Mouse (Mus musculus) right cerebral cortex, adult 2 months (tissue): ENCODE results near the gene Naxd.
"Not testable (repeated sequence)": the region's sequence is repeated elsewhere in the genome, so short reads cannot be mapped to it uniquely, and the experiment has no call there.

ENCODE experiments used
- DNase-seq, 2 experiments: peaks; one replicate each; pipeline ENCODE4 v3.0.0; 2021 to 2022; ENCODE audit warnings: low spot score in 2 of 2

Gene Naxd

DNA sequence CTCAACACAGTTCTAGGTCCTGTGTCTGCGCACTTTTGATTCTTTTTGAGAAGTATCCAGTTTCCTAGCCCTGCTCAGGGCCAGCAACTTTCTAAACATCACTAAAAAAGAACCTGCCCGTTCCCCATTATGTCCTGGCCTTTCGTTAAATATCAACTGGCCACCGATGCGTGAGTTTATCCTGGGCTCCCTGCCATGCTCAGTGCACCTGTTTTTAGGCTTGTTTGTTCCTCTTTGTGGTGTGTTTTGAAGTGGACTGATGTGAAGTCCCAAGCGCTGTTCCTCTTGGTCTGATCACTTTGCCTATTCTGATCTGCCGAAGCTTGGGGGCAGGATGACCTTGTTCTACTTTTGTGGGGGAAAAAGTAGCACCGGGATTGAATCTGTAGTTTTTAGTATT lies 26.0 kb upstream of the Naxd start:
- DNase-seq, result no peak

DNA sequence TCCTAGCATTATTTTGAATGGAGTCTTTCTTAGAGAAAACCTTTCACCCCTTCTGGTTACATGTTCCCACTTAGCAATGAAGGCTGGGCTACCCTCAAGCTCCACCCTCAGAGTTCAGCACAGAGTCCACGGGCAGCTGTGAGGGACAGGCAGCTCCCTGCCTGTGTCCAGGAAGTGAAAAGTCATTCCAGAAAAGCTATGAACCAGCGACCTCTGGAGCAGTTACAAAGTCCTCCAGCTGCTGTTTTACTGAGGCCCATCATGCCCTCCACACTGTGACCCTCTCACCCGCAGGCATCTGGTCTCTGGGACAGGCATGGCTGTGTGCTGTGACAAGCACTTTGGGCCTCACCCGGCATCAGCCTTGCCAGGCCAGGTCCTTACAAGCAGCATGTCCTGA lies 24.2 kb upstream of the Naxd start:
- no peak for DNase-seq

DNA sequence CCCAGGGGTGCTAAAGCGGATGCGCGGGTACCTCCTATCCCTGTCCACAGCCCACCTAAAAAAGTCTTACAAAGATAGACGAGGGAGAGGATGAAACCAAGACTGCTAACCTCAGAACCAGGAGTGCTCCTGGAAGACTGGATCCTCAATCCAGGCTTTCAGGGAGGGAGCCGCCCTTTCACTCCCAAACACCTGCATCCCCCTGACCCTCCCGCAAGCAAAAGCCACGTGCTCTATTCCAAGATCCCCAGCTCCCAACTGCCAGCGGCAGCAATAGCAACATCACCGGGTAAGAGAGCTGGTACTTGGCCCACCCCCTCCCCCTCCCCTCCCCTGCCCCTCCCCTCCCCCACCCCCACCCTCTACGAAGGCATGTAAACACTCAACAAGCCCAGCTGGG lies 21.9 kb upstream of the Naxd start:
- no peak for DNase-seq

DNA sequence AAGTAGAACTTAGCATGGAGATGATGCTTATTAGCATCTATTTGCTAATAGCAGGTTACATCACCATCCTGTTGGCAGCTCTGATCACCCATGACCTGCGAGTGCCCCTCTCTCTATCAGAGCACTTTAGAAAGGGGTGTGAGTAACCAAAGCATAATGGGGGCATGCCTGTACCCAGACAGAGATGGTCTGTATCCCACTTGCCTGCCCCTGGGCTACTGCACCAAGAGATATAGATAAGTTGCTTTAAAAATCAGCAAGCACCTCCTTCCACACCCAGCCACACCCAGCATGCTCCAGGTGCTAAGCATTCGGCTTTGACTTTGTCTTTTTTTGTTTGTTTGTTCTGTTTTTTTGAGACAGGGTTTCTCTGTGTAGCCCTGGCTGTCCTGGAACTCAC lies 21.4 kb upstream of the Naxd start:
- no peak for DNase-seq

DNA sequence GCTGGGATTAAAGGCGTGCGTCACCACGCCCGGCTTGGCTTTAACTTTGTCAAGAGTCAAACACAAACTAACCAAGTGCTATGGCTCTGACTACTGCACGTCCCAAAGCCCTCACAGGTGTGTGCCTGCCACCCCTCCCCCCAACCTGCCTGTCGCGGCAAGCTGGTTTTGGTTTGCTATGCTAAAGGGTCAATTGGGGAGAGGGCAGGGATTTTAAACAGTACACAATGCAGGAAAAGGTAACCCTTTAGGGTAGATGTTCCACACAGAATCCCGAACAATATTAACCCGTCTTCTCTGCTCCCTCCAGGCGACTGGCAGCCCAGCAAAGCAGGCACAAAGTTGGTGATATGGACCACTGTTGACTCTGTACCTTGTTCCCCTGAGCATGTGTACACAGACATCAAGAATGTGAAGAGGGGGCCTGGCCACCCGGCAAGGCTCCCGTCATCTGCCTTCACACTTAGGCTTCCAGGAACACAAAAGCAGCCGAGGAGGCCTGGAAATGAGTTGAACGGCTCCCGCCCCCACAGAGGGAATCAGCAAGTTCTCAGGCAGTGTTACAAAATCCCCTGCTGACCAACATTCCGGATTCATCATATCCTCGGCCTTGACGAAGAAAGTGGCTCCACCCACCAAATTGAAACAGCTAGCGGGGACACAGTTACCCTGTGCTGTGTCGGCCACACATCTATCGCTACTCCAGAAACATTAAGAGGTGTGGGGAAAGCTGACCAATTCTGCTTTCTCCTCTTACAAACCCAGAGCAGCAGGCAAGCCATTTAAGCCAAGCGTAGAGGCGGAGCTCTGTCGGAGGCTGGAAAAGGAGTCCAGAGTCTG lies 20.7 kb upstream of the Naxd start:
- DNase-seq, result peak; percentile 38

DNA sequence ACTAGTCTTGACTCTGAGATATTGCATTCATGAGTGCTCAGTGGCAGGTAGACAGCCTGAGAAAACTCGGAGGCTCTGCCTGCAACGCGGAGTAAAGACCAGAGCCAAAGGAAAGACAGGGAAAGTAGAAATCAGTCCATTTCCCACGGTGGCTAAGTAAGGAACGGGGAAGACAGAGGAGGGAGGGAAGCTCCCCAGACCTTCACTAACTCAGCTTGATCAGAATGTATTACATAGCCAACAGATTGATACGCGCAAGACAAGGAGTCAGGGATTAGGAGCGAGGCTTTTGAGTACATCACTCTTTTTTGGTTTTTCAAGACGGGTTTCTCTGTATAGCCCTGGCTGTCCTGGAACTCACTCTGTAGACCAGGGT lies 20.1 kb upstream of the Naxd start:
- DNase-seq, result no peak

DNA sequence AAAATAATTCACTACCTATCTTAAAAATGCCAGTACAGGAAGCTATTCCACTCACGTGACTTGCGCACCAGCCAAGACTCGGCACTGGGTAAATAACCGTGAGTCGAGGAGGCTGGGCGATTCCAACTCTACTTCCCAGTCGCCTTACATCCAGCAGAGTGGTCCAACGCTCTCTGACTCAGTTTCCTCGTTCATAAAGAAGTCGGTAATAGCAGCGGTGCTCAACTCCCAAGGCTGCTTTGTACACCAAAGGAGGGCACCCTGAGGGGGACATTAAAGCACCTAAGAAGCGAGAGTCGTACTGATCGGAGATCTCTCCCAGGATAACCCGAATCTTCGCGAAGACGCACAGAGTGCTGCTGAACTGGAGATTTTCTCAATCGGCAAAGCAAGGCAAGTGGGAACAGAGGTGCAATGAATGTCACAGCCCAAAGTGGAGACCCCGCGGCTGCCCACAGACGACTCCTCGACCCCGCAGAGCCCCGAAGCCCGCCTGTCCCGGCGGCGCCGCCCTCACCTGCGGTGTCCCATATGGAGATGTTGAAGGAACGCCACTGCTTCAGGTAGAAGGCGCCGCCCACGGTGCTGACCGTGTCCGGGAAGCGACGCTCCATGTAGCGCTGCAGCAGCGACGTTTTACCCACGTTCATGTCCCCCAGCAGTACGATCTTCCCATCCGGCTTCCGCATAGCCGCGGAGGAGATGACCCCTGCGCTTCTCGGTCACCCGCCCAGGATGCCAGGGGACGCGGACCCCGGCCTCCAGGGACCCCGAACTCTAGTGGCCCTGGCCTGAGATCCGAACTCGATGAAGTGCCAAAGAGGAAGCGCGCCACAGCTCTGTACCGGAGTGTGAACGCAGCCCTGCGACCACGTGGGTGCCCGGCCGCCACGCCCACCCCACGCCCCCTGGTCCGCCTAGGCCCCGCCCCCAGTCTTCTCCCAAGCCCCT lies 19.2 kb upstream of the Naxd start, which contains the start of gene Rab20:
Gene Rab20 (minus strand): TSS at position 900 of the 951 bp plus-strand sequence.
- no peak for DNase-seq

DNA sequence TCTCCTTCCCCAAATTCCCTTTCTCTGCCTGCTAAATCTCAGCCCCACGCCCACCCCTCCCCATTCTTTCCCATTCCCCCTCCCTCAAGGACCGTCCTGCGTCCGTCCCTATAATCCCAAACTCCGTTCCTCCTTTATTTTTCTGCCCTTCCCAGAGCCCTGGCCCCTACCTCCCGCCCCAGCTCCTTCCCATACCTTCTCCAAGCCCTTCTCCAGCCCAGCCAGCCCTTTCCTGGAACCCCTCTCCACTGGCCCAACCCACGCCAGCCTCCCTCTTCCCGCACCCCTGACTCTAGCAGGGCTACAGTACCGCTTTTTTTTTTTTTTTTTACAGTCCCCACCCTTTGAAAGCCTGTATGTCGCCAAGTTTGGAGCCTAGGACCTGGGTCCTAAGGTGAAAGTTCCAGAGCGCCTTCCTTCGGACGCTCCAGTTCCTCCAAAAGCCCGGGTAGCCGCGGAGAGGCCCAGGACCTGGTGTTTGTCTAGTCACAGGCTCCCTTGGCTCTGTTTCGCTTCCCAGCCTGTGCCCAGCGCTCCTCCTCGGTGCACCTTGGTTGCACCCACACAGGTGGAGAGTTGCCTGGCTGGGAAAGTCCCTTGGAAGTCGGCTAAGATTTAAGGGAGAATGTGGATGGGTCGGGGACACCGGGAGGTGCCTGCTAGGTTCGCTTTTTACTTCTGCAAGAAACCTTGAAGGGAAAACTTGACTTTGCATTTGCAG lies 18.3 kb upstream of the Naxd start:
- no peak for DNase-seq

DNA sequence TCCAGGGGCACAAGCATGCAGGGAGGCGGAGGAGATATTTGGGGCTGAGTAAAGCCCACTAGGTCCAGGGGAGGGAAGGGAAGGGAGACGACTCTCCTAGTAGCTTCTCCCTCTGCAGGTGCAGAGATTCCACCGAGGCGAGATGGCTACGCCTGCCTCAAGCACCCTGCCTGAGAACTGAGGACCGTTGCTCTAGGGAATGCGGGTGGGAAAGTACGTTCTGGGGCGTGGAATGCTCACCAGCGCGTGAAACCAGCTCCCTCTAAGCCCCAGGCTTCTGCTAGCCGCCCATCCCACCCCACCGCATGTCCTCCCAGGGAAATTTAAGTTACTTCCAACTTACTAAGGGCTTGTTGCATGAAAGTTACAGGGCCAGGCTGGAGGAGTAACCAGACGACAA lies 17.7 kb upstream of the Naxd start:
- no peak for DNase-seq

DNA sequence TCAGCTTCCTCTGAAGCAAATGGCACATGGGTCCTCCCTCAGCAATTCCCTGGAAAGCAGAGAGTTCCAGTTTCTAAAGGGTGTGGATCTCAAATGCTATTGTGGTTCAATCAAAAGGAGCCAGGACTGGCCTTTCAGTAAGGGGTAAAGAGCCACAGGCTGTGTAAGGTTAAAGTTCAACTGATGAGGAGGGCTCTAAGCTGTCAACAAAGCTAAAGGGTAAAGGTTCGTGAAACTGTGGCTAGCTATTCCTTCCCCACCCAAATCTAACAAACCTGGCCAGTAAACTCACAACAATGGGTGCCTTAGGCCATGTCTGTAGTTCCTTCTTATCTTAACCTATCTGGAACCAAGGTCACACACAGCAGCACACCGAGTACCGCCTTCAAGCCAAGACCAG lies 15.4 kb upstream of the Naxd start:
- no peak for DNase-seq

DNA sequence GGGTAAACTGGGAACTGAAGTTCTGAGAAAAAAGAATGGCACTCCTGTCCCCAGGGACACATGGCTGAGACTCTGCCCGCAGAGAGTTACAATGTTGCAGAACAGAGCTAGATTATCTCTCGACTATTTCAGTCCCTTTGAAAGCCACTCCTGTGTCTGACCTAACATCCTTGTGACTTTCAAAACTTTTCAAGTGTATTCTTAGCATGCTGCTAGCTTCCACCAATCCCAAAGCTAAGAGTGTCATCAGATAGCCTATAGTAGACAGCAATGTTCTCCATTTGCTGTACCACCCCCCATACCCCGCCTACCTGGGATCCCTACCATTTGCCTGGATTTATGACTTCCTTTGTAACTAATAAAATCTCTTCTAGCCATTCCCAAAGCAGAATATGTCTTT lies 14.8 kb upstream of the Naxd start:
- DNase-seq, result no peak

DNA sequence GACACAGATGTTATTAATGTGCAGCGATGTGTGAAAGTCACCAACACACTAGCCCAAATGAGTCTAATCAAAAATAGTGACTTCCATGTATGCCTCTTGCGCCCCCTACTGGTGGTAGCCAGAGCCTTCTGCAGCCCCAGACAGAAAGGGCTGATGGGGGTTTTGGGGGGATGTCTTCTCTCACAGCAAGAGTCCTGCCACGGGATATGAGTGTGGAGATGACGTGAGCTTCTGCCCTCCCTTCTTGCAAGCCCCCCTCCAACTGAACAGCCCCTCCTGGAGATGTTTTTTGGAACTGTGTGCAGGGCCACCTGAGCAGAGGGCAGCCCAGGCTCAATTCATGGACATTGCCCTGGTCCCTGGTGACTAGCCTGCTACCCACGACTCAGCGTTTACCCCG lies 11.2 kb upstream of the Naxd start:
- DNase-seq, result peak; percentile 74 to 80

DNA sequence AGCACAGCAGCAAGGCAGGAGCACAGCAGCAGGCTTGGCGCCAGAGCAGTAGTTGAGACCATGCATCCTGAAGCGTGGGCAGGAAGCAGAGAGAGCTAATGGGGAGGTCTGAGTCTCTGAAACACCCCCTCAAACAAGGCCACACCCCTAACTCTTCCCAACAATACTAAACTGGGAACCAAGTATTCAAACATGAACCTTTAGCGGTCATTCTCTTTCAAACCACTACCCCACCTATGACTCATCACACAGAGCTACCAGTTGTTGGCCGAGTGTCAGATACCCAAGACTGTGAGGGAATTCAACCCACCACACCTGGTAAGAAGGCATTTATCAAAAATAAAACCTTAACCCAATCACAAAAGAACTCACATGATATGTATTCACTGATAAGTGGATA lies 10.1 kb upstream of the Naxd start:
- no peak for DNase-seq

DNA sequence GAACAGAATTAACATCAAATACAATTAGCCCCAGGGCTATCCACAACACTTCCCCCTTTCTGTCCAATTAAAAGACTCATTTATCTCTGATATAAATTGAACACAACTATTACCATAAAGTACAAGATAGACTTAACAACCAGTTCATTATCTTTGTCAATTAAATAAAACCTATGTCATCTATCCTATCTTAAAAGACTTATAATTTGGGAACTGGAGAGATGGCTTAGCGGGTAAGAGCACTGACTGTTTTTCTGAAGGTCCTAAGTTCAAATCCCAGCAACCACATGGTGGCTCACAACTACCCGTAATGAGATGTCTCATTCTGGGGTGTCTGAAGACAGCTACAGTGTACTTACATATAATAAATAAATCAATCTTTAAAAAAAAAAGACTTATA lies 5.0 kb upstream of the Naxd start:
- not testable (repeated sequence) for DNase-seq

DNA sequence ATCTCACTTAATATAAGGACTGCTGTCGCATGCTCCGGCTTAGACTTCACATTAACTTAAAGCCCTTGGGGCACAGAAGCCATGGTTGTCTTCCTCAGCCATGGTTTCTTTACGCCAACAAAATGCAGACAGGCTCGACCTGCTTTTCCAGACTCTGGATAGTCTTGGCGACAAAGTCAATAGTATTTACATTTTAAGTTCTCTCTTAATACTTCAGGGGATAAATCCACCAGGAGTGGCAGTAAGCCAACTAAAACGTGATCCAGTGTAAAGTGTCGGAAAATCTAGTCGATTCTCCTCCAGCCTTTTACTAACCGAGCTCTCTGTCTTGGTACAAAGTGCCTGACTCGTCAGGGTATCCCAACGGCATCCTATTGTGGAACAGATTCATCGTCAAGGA lies 975 bp downstream of the Naxd start:
- DNase-seq, result no peak

DNA sequence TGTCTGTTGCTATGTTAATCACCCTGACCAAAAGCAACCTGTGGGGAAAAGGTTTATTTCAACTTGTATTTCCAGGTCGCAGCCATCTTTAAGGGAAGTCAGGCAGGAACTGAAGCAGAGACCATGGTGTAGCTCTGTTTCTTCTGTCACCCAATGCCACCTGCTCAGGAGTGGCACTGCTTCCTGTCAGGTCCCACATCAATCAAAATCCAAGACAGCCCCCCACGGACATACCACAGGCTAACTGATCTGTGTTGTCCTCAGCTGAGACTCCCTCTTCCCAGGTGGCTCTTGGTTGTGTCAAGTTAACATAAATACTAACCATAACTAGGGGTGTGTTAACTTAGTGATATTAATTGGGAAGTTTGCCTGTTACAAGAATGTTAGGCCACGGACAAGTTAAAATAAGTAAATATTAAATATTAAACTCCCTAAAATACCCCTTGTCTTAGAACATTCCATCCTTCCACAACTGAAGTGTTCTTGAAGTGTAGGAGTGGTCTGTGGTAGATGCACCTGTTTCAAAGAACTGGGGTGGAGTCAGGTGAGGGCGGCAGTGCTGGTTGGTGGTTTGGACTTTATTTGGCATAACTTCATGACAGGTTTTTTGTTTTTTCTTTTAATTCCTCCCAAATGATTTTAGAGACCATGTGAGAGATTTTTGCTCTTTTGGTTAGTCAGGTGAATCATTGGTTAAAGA lies 1.6 kb downstream of the Naxd start:
- no peak for DNase-seq

DNA sequence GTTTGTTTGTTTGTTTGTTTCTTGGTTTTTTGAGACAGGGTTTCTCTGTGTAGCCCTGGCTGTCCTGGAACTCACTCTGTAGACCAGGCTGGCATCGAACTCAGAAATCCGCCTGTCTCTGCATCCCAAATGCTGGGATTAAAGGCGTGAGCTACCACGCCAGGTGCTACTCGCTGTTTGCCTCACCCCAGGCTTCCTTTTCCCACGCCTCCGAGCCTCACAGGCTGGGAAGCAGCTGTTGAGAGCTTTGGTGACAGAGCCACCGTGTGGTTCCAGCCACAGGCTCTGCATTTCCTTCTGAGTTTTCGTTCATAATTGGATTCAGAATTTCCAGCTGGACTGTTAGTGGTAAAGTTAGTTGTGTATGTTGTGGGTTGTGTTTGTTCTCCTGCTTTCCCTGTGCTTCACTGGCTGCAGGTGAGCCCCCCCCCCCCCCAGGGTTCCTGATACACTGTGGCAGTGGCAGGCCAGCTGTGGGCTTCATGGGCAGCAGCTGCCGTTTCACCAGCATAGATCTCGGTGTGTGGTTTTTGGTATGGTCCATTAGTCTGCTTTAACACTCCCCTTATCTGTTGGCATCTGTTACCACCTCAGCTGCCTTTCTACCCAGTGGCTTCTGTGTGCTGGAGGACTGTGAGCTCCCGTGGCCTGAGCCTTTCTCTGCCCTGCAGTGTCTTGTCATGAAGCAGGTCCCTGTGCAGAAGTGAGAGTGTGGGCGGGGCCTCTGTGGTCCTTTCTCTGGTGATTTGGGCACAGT lies 6.3 kb downstream of the Naxd start:
- DNase-seq, result no peak

DNA sequence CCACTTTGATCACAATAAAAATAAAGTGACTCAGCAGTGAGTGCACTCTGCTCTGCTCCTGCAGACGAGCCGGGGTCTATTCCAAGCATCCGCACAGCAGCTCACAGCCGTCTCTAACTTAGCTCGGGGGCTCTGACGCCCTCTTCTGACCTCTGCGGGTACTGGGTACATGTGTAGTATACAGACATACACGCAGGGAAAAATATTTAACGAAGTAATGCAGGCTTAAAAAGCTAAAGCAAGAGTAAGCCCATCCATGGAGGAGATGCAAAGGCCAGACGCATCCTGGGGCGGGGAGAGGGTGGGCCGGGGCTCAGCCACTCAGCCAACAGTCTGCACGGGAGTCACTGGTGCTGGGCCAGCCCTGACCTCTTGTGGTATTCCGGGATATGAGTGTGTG lies 8.8 kb downstream of the Naxd start:
- DNase-seq, result no peak

DNA sequence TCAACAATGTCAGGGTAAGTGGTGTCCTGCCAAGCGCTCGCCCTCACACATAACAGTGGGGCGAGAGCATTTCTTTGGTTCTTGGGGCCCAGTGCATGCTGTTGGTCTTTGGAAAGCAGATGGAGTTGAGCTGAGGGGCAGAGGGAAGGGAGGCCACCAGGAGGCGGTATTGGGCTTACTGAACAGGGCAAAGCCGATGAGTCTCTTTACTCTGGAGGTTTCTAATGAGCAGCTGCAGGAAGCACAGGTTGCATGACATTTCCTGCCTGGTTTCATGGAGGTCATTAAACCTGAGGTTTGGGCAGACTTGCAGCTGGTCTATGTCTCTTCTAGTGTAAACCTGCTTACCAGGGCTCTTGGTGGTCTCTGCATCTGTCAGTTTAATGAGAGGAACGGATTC lies 9.5 kb downstream of the Naxd start:
- DNase-seq, result no peak

DNA sequence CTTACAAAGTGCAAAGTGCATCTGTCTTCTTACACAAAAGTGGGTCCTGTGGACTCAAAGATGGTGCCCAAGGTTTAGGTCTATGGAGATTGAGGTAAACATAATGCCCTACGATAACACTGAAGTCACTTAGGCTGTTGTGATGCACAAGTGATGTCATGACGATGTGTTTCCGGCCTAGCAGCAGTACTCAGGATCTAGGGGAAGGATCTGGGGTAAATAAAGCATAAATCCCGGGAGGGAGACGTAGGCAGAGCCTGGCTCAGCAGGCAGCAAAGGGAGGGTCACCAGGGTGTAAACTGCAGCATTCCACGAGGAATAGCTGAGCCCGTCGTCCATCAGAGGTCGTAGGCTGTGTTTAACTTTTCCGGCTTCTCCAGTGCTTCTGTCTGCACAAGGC lies 11.6 kb downstream of the Naxd start:
- no peak for DNase-seq

DNA sequence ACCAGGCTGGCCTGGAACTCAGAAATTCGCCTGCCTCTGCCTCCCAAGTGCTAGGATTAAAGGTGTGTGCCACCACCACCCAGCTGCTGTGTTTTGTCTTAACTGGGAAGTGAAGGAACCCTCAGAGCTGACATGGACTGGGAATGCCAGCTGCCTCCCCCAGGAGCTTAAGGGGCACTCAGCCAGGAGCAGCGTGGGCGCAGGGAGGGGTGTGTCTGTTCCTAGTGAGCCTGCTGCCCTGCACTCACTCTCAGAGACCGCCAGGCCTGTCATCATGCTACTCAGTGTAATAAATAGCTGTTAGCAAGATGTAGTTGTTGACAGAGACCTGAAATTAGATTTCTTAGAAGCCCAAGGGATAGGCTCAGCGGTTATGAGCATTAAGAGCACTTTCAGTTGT lies 13.7 kb downstream of the Naxd start:
- no peak for DNase-seq
